Mouse (Mus musculus) thymus, postnatal 25 days (tissue): ENCODE results near the gene H1foo.

Source experiments
- DNase-seq: peaks from one replicate; pipeline ENCODE4 v3.0.0; 2022

Gene H1foo

DNA sequence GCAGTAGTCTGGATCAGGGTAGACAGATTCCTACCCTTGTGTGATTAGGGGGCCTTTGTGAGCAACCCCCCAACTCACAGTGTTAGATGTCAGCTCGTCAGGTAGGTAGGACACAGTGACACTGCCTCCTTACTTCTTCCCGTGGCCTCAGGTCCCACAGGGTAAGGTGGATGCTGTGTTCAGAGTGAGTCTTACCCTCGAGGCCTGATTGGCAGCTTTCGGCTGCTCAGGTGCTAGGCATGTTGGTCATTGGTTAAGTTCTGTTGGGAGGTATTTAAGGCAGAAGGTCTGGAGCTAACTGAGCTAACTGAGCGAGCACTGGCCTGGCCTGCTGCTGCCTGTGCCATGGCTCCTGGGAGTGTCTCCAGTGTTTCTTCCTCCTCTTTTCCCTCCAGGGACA lies at the start of gene H1foo:
H1foo (plus strand) TSS at position 301 of the 400 bp plus-strand sequence.
- no peak for DNase-seq

DNA sequence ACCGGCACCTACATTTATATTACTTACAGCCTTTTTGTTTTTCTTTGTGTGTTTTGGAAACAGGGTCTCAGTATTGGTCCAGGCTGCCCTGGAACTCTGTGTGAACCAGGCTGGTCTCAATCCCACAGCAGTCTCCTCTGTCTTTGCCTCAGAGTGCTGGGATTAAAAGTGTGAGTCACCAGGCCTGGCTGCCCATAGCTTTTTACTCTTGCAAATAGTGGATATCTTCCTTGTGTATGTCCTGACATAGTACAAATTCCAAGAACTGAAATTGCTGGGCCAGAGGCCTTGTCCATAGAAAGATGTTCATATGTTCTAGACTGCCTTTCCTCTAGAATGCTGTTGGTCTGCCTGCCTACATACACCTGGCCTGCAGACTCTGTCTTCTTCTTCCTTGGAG lies 48.4 kb upstream of the H1foo start:
- no peak for DNase-seq

DNA sequence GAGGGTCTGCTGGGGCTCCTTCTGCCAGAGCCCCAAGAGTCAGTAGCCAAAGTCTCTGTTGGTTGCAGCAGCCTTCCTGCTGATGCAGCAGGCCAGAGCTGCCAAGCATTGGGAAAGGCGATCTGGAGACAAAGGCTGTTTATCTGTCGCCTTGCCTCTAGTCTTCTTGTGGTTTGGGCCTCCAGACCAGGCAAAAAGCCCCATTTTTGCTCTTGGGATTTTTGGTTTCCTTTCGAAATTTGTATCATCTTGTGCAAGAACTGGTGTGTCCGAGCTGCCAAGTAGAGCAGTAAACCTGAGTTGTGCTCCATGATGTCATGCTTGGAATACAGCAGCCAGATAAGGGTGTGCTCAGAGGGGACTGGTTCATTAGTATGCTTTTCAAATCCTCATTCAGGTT lies 47.6 kb upstream of the H1foo start:
- no peak for DNase-seq

DNA sequence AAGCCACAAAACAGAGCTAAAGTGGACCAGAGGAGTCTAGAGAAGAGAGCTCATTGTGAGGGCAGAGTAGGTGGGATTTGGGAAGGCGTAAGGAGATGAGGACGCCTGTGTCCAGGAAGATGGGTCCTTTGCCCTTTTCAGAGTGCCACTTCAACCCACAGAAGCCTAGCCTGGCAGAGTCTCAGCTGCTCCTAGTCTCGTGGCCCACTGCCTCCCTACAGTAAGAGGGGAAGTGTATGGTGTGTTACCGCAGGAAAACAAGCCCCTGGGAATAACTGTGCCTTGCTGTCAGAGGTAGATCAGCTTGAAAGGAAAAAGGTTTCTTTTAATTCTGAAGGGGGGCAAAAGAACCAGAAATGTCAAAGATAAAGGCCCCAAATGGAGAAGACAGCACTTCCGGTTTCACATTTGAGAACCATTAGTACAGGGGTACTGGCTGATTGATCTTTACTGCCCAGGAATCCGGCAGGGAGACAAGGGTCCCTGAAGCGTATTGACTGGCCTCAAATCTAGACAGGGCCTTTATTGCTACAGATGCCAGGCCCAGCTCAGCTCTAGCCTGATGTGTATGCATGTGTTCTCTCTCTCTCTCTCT lies 46.7 kb upstream of the H1foo start:
- DNase-seq = no peak

DNA sequence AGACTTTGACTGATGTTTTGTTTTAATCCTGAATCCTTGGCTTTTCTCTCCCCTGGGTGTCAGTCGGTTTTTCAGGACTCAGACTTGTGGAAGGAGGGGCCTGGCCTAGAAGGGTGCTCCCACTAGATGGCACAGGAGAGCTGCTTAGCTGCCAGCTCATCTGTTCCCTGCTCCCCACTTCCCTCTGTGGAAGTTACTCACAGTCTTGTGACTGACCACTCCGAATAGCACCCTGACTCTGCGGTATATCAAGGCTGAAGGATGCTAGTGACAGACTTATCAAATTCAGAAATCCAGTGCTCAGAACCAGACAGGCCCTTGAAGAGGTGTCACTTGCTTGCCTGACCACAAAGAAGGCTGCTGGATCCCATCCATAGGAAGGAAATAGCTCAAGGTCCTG lies 43.7 kb upstream of the H1foo start:
- peak; percentile 73 for DNase-seq

DNA sequence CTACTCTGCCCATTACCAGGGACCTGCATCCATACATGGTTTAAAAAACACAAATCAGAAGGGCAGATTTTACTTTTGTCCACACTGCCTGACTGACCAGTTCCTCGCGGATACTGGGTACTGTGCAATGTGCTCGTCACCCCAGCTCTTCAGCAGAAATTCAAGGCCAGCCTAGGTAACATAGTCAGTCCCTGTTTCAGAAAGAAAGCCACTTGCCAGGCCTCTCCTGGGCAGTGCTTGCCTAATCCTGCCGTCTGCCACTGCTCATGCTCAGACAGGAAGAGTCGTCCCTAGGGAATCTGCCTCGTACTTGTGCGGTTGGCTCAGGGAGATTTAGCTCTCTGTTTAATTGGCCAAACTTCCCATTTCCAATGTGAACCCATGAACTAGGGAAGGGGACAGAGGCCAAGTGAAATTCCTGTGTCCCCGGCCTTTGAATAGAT lies 43.2 kb upstream of the H1foo start:
- no peak for DNase-seq

DNA sequence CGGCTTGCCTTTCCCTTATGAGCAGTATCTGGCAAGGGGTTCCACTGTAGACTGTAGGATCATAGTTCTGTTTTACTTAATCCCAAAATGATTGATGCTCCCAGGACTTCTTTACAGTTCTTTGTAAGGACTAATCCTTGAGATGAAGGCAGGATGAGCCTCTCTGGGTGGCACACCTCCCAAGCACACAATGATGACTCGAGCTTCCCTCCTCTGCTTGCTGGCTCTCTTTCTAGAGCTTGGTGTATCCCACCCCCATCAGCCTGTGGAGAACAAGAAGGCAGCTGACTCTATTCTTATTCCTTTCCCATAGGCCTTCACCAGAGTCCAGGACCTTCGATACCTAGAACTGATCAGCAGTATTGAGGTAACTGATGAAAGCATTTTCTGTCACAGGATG lies 42.2 kb upstream of the H1foo start:
- DNase-seq = no peak

DNA sequence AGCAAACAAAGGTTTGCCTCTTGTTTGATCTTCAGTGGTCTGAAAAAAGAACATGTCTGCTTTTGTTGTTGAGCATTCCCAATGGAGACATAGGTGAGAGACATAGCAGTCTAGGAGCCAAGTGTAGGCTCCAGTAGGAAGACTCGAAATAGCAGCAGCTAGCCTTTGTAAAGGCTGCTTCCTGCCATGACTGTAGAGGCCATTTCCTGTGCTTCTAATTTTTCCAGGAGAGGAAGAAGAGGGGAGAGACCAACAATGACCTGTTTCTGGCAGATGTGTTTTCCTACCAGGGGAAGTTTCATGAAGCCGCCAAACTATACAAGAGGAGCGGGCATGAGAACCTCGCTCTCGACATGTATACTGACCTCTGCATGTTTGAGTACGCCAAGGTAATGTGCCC lies 39.2 kb upstream of the H1foo start:
- DNase-seq = no peak

DNA sequence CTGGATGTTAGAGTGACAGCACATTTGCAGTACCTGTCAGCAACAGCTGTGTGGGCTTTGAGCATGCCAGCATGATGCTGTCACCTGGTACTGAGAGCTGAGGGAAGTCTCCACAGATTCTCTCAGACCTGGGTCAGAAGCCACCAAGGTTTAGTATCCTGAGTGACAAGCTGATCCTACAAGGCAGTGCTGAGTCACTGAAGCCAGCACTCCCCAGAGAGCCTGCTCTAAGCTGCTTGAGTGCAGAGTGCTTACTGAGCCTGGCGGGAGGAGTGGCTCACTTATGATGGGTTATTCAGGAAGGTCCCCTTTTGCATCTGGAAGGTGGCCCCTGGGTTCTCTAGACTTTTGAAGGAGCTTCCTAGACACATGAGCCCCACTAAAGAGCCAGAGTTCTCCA lies 38.3 kb upstream of the H1foo start:
- no peak for DNase-seq

DNA sequence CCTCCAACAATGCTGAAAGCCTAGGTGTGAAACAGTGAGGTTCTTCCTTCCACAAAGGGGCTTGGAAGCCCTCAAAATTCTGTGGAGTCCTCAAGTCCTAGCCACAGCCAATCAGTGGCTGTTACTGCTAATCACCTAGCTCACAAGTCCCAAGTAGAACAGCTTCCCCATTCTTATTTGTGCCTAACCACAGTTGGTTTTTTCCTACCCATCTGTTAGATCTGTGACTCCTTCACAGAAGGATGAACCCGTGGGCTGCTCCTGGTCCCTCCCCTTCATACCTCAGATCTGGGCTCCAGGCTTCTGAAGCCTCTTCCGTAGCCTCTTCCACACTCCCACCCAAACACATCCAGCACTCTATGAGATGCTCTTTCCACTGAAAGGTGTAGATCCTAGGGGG lies 37.9 kb upstream of the H1foo start:
- DNase-seq = no peak

DNA sequence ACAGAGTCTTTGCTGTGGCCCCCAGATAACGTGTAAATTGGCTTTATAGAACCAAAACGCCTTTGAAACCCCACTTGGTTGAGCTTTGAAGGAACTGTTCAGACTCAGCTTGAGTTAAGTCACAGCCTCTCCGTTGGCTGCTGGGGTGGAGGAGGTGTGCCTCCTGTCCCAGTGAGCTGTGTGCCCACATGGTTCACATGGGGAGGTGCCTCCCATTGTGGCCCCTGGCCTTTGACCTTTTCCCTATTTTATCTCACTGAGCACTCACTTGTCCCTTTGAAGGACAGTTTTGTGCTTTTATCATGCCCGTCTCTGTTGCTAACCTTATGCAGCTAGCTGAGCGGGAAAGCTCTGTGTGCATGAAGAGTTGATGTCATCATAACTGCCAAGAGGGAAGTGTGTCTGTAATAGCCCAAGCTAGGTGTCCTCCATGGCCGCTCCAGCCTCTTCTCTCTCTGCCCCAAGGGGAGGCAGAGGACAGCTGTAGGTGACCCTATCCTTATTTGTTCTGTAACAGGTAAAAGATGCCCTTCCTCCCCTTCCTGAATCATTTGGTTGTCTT lies 36.2 kb upstream of the H1foo start:
- DNase-seq = no peak

DNA sequence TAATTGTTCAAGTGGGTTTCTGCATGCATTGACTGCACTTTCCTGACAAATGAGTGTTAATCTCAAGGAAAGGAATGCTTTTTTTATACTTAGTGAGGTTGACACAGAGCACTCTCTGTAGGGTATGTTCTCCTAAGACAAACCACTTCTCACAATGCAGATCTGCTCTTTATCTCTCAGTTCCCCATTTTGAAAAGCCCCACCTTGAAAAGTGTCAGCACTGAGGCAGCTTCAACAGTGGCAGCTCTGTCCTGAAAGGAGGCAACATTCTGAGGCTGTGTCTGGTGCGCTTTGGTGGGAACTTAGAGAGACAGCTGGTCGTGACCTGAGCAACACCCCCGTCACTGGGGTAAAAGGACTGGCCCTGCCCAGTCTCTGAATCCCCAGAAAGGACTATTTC lies 35.7 kb upstream of the H1foo start:
- no peak for DNase-seq

DNA sequence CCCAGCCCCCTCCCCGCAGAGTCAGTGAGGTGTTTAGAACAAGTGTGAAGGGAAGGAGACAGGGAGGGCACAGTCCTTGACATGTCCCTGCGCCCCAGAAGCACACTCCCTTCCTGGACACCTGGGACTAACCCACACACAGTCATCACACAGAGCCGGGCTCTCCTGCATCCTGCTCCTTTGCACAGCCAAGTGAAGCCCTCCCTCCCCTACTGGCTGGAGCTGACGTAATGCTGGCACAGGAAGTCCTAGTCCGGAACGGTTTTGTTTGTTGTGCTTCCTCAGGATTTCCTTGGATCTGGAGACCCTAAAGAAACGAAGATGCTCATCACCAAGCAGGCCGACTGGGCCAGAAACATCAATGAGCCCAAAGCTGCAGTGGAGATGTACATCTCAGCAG lies 34.8 kb upstream of the H1foo start:
- peak; percentile 29 for DNase-seq

DNA sequence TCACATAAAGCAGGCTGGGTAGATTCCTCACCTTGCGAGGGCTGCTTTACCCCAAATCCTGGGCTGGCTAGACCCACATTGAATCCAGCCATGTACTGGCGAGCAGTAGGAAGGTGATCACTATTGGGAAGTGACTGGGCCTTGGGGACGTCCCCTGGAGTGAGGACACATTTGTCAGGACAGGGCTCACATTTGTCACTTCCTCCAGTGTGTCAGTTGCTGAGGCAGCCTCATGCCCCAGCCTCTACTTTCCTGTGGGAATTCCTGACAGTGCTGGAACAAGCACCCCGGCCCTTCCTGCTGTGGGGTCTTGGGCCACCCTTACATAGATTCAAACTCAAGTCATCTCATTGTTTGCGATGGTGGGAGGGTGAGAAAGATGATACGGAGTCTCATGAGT lies 33.0 kb upstream of the H1foo start:
- no peak for DNase-seq

DNA sequence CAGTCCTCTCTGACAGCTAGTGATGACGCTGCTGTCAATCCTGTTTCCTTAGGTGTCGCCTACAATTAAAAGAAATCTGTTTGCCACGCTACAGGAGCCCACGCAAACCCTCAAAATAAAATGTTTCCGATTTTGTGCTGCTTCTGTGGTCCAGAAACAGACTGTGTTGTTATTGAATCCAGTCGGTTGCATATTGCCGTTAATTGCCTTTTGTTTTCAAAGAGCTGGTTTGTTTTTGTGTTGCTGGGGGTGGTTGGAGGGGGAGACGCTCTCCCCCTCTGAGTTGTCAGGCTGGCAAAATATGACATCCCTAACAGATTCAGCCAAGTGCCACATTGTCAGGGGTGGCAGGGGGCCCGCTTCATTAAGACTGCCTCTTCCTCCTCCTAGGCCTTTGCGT lies 31.3 kb upstream of the H1foo start:
- DNase-seq = no peak

DNA sequence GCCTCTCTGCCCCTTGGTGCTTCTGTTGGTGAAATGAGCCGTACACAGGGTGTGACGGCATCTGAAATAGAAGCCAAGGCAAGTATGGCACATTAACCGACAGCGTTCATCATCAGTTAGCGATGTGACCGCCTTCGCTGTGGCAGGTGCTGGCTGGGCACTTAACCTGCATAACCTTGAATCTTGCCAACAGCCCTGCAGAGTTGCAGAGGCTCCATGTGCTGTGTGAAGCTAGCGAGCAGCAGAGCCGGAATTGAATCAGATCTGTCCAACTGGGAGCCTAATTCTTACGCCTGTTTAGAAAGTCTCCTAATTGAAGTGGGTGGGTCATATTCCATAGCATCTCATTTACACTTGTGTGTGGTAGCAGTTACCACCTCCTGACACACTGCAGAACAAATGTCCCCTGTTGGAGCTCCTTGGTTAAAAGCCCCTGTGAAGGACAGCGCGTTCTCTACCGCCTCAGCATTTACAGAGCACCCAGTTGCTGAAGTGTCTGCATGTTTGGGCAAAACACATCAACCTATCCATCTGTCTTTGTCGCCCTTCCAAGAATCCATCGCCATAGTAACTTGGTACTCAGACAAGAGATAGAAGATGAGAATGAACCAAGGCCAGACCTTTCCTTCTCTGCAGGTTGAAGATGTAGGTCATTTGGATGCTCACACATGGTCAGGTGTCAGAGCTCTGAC lies 30.1 kb upstream of the H1foo start:
- no peak for DNase-seq

DNA sequence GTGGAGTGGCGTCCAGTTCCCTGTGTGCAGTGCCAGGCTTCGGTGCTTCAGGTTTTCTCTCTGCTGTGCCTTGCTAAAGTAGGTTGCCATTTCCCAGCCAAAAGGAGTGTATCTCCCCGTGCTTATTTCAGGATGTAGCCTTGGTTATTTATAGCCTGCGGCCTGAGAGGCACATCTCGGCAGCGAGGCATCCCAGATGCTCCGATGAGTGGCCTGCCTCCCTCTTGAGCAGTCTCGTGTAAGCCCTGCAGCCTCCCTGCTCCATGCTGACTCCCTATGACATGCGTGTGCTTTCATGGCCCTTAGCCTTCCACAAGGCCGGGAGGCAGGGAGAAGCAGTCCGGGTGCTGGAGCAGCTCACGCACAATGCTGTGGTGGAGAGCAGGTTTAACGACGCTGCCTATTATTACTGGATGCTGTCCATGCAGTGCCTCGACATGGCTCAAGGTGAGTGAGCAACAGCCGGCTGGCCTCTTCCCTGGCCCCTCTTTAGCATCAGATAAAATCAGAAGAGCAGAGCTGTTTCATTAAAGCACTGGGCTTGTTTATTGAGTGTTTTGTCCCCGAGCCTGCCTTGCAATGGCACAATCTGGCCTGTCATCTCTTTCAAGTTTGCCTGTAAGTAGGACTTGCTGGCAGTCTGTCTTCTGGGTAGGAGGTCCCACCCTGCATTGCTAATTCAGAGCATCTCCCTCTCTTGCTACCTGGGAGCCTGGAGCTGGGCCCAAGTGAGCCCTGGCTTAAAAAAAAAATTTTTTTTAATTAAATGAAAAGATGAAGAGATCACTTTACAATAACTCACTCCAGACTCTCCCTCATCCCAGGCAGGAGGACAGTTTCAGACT lies 28.9 kb upstream of the H1foo start:
- no peak for DNase-seq

DNA sequence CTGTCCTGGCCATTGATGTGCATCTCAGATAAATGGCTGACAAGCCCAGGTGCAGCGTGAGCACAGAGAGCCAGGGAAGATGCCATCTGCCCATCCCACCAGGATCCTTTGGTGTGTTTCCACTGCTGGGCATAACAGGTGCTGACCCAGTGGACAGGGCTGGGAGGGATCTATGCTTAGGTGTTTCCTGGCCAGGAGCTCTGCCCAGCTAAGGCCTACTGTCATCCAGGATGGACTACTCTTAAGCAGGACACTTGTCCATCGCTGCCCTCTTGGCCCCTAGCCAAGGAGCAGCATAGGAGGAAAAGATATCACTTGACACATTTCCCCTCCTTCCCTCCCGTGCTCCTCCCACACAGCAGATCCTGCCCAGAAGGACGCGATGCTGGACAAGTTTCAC lies 28.1 kb upstream of the H1foo start:
- DNase-seq = no peak

DNA sequence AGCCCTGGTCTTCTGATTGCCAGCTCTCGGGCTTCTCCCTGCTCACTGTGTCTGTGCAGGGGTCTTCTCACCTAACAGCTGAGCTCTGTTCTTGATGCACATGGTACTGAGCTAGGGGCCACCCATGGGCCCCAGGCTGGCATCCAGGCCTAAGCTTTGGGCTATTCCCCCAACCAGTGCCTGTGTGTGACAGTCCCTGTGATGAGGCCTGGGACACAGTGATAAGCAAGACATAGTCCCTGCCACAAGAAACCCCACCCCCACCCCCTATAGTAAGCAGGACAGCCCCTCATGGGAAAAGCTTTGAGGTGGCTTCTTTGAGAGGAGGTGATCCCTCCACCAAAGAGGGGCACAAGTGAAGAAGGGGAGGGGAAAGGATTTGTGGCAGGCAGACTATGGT lies 26.1 kb upstream of the H1foo start:
- DNase-seq = no peak

DNA sequence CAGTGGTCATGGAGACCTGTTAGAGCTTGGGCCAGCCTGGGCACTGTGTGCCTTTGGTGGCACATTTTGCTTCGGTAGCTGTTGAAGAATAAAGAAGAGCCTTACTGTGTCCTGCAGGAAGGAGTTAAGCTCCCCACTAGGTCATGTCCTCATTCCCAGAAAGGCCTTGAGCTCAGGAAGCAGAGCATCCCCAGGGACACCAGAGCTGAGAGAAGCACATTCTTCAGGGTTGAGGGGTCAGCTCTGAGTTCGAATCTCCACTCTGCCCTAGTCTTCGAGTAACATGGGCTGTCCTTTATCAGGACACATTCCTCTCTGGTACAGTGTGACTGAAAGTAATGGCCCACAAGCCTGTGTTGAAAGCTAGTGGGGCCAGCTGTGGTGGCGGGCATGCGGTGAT lies 24.9 kb upstream of the H1foo start:
- no peak for DNase-seq

DNA sequence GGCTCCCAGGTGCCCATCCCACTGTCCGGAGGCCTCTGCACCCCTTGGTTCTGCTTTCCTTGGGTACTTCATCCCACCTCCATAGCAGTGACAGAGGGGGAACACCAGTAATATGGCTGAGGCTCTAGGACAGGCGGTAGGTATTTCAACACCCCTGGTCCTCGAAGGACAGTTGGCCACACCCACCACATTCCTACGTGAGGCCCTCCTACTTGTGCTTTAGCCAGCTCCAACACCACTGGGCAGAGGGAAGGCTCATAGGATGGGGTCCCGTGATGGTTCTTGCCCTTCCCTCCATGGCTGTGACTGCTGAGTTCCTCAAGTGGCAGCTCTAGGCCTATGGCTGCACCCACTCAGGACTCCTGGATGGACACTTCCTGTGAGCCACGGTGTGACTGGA lies 19.9 kb upstream of the H1foo start:
- DNase-seq = no peak

DNA sequence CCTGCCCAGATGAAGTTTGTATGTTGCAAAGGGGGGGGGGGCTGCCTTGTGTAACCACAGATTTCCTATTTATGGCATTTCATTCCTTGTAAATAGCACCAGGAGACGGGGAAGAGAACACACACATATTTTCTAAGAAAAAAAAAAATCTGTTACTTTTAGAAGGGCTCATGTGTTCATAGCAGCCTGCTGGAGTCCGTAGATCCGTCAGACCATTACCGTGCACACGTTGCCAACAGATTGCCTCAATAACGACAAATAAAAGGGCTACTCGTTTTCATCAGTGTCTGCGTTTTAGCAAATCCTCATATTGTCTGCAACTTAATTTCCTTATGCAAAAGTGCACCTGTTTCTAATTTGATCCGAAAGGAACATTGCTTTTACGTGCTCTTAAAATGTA lies 18.3 kb upstream of the H1foo start:
- DNase-seq = no peak

DNA sequence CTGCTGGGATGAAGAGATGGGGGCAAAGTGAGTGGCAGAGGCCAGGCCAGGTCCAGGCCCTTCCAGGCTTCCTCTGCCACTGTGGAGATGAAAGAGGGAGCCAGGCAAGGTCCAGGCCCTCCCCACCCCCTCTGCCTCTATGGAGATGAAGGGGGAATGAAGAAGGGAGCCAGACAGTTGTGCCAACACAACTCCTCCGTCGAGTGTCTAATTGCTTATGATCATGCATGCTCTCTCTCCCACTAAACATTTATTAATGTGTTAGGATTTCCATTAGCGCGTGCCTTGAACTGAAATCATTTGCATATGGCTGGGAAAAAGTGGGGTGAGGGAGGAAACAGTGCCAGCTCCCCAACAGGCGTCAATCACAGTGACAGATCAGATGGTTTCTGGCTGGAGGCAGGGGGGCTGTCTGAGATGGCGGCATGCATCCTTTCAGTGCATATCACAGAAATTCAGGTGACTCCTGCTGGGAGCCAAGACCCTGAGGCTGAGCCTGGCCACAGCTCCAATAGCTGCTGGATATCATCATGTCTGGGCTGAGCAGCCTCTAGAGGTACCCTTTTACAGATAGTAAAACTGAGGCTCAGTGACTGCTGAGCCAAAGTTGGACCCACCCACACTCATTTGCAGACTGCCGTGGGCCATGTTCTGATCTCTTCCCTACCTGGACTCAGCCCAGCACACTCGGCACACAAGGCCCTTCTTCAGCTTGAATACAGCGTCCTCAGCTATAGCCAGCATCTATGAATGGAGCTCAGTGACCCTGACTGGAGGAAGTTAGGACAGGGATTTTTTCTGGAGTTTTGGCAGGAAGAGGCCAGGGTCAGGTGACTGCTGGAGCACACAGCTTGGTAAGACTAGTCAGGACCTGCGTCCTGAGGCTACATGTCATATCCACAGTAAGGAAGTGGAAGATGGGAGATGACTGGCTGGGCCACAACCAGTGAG lies 17.2 kb upstream of the H1foo start:
- no peak for DNase-seq
